Mouse (Mus musculus) CH12.LX (cell line): ENCODE data around the gene Madd. TPM values are rescaled to one million over a fixed set of nuclear protein-coding genes. Genes with fewer than 3 reads are reported as not detected.

Experiments
- DNase-seq: peaks from one replicate; pipeline ENCODE4 v3.0.0-alpha.2; 2013; ENCODE audit errors: extremely low read depth
- H3K27ac ChIP-seq: 2 replicates; pipeline ENCODE4 v1.5.1; 2012; ENCODE audit warnings: low read depth, mild to moderate bottlenecking, control low read depth, moderate library complexity; ENCODE audit not compliant: insufficient read depth
- H3K27me3 ChIP-seq: replicated peaks from 2 replicates; pipeline ENCODE3; 2012; ENCODE audit warnings: inconsistent platforms
- H3K36me3 ChIP-seq, 2 experiments: replicated peaks in 1 of 2; 2 replicates each; pipeline versions ENCODE3 to v1.6.1; 2012; ENCODE audit warnings: inconsistent platforms in 1 of 2, low read length in 1 of 2, mild to moderate bottlenecking in 1 of 2, mixed read lengths in 1 of 2, moderate library complexity in 1 of 2; ENCODE audit not compliant: control insufficient read depth in 1 of 2, insufficient read depth in 1 of 2
- H3K4me1 ChIP-seq, 2 experiments: 2 replicates each; pipeline ENCODE4 v1.6.1; 2012; ENCODE audit warnings: inconsistent platforms in 1 of 2, moderate library complexity in 1 of 2; ENCODE audit not compliant: insufficient read depth in 2 of 2, control insufficient read depth in 1 of 2
- H3K4me2 ChIP-seq: 2 replicates; pipeline ENCODE4 v1.6.1; 2012; ENCODE audit warnings: low read depth, mild to moderate bottlenecking, control low read depth; ENCODE audit not compliant: poor library complexity, insufficient read depth, severe bottlenecking
- H3K4me3 ChIP-seq, 3 experiments: fragments of 150-350 bp in 1 of 3; sonication (generic) in 1 of 3; replicated peaks in 1 of 3; 2 replicates each; pipeline versions ENCODE3 to v1.5.1; 2011 to 2012; ENCODE audit warnings: low read depth in 2 of 3, low read length in 2 of 3, mild to moderate bottlenecking in 2 of 3, moderate library complexity in 2 of 3, control low read depth in 1 of 3, improper control_type of control experiment in 1 of 3, inconsistent platforms in 1 of 3, mixed read lengths in 1 of 3; ENCODE audit not compliant: poor library complexity in 1 of 3
- H3K79me2 ChIP-seq: replicated peaks from 2 replicates; pipeline ENCODE4 v1.6.1; 2012; ENCODE audit warnings: mild to moderate bottlenecking, moderate library complexity; ENCODE audit not compliant: control insufficient read depth, poor library complexity, insufficient read depth, severe bottlenecking; ENCODE audit errors: extremely low read depth
- H3K9ac ChIP-seq: 2 replicates; pipeline ENCODE4 v1.6.1; 2012; ENCODE audit warnings: low read depth, mild to moderate bottlenecking, control low read depth, moderate library complexity; ENCODE audit not compliant: insufficient read depth
- H3K9me3 ChIP-seq: replicated peaks from 2 replicates; pipeline ENCODE3; 2012; ENCODE audit warnings: low read length, inconsistent platforms, mixed read lengths
- BHLHE40 ChIP-seq: IDR thresholded peaks from 2 replicates; pipeline ENCODE4 v1.6.1; 2011; ENCODE audit warnings: mild to moderate bottlenecking, low read depth, low read length, improper control_type of control experiment
- CTCF ChIP-seq, 2 experiments: IDR thresholded peaks in 1 of 2; conservative IDR thresholded peaks in 1 of 2; 2 replicates each; pipeline ENCODE4 v1.5.1; 2011 to 2012; ENCODE audit warnings: low read depth in 2 of 2, low read length in 2 of 2, improper control_type of control experiment in 1 of 2, inconsistent platforms in 1 of 2, mild to moderate bottlenecking in 1 of 2, moderate library complexity in 1 of 2
- E2F4 ChIP-seq: IDR thresholded peaks from 2 replicates; pipeline ENCODE4 v1.6.1; 2011; ENCODE audit warnings: low read depth, low read length, improper control_type of control experiment; ENCODE audit not compliant: insufficient replicate concordance
- EP300 ChIP-seq: IDR thresholded peaks from 2 replicates; pipeline ENCODE4 v1.6.1; 2011; ENCODE audit warnings: low read length, improper control_type of control experiment
- ETS1 ChIP-seq: conservative IDR thresholded peaks from 2 replicates; pipeline ENCODE4 v1.6.1; 2012; ENCODE audit warnings: low read depth, mild to moderate bottlenecking, inconsistent platforms, low read length, improper control_type of control experiment, moderate library complexity
- HCFC1 ChIP-seq: IDR thresholded peaks from 2 replicates; pipeline ENCODE4 v1.6.1; 2012; ENCODE audit warnings: low read depth, mild to moderate bottlenecking, inconsistent platforms, low read length, improper control_type of control experiment
- IRF4 ChIP-seq: IDR thresholded peaks from 2 replicates; pipeline ENCODE4 v1.6.1; 2014; ENCODE audit warnings: low read depth, mild to moderate bottlenecking, inconsistent platforms, low read length, improper control_type of control experiment
- JUN ChIP-seq: IDR thresholded peaks from 2 replicates; pipeline ENCODE4 v1.6.1; 2011; ENCODE audit warnings: low read depth, mild to moderate bottlenecking, low read length, improper control_type of control experiment, moderate library complexity; ENCODE audit not compliant: insufficient read depth
- JUND ChIP-seq: conservative IDR thresholded peaks from 2 replicates; pipeline ENCODE4 v1.6.1; 2011; ENCODE audit warnings: low read depth, low read length, improper control_type of control experiment
- MAX ChIP-seq: IDR thresholded peaks from 2 replicates; pipeline ENCODE4 v1.6.1; 2011; ENCODE audit warnings: low read length, improper control_type of control experiment
- MXI1 ChIP-seq: IDR thresholded peaks from 2 replicates; pipeline ENCODE4 v1.6.1; 2011; ENCODE audit warnings: mild to moderate bottlenecking, low read depth, low read length, improper control_type of control experiment
- NELFE ChIP-seq: IDR thresholded peaks from 2 replicates; pipeline ENCODE4 v1.6.1; 2011; ENCODE audit warnings: low read depth, low read length, improper control_type of control experiment
- PAX5 ChIP-seq: IDR thresholded peaks from 2 replicates; pipeline ENCODE4 v1.6.1; 2012; ENCODE audit warnings: low read length, inconsistent platforms, mixed read lengths
- POLR2A ChIP-seq: IDR thresholded peaks from 2 replicates; pipeline ENCODE4 v1.6.1; 2011; ENCODE audit warnings: low read depth, mild to moderate bottlenecking, improper control_type of control experiment, low read length
- RAD21 ChIP-seq: IDR thresholded peaks from 2 replicates; pipeline ENCODE4 v1.6.1; 2011; ENCODE audit warnings: low read depth, mild to moderate bottlenecking, low read length, improper control_type of control experiment, moderate library complexity
- SIN3A ChIP-seq: IDR thresholded peaks from 2 replicates; pipeline ENCODE4 v1.6.1; 2012; ENCODE audit warnings: low read length, improper control_type of control experiment, inconsistent platforms
- SMC3 ChIP-seq: IDR thresholded peaks from 2 replicates; pipeline ENCODE4 v1.6.1; 2011; ENCODE audit warnings: low read depth, low read length, improper control_type of control experiment
- TCF12 ChIP-seq: IDR thresholded peaks from 2 replicates; pipeline ENCODE4 v1.6.1; 2014; ENCODE audit warnings: low read depth, mild to moderate bottlenecking, inconsistent platforms, low read length, improper control_type of control experiment
- USF1 ChIP-seq: IDR thresholded peaks from 2 replicates; pipeline ENCODE4 v1.6.1; 2014; ENCODE audit warnings: low read depth, mild to moderate bottlenecking, inconsistent platforms, low read length, improper control_type of control experiment
- ZMIZ1 ChIP-seq: IDR thresholded peaks from 2 replicates; pipeline ENCODE4 v1.6.1; 2012; ENCODE audit warnings: low read depth, mild to moderate bottlenecking, inconsistent platforms, low read length, improper control_type of control experiment
- ZNF384 ChIP-seq: IDR thresholded peaks from 2 replicates; pipeline ENCODE4 v1.6.1; 2012; ENCODE audit warnings: low read depth, low read length, improper control_type of control experiment, inconsistent platforms
- dilution Hi-C: fragments of 300-500 bp; cut with MboI; formaldehyde crosslinking; loops from 2 replicates; pipeline ENCODE4 v1.14.3; 2020; ENCODE audit warnings: low sequenced_read_pairs; ENCODE audit not compliant: extremely low pct_unique_long_range_greater_than_20kb, extremely low pct_ligation_motif_present
- in situ Hi-C: fragments of 300-500 bp; cut with MboI; formaldehyde crosslinking; loops from 3 replicates; pipeline ENCODE4 v1.14.3; 2019; ENCODE audit warnings: low sequenced_read_pairs, low pct_ligation_motif_present, low pct_unique_long_range_greater_than_20kb, mixed read lengths
- polyA plus RNA-seq: library from polyadenylated mRNA; unstranded; fragments of >175 nt; gene quantifications from 2 replicates; pipeline ENCODE4 v1.2.1, GENCODE M21; 2012; ENCODE audit warnings: low read depth; ENCODE audit not compliant: insufficient read length
- total RNA-seq, 2 experiments: library from RNA; depleted of rRNA; stranded (reverse); fragments of 300-350 nt in 1 of 2; fragments of >200 nt in 1 of 2; gene quantifications; 2 replicates each; pipeline ENCODE4 v1.2.3; 2012 to 2014

Madd gene
- total and polyA plus RNA-seq, 3 experiments: 4.8 to 15.6 (median 14.6) TPM

DNA sequence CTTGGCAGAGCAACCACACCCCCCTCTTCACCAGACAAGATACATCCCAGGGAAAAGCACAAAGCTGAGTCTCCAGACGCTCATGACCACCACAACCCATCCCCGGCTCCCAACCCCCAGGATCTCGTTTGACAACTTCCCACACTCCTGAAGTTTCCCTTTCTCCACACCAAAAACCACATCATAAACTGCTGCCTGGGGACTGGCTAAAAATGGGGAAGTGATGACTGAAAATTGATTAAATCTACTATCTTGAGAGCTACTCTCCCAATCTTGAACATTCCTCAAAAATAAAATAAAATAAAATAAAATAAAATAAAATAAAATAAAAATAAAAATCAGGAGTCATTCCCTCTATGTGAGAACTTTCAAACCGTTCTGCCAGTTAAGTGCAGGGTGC is 20.7 kb downstream of the Madd start:
- H3K36me3 ChIP-seq: peaks cover 71 to 94% of the 10 kb centered on the region in 2 experiments

DNA sequence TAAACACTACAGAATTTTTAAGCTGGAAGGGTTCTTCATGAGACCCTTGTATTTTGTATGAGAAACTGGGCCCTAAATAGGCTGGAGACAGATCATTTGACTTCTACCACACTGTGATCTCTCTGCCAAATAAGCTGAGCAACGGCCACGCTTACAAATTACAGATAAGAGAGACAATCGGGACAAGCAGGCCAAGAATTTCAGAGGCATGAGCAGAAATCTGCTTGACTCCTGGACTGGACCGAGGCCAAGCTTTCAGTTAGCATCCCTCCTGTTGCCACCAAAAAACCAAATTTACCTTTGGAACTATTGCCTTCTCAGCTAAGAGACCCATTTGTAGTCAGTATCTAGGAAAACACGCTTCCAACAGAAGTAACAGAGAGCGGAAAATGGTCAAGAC is 23.0 kb downstream of the Madd start:
- TF ChIP-seq EP300: no peak
- TF ChIP-seq RAD21: no peak
- dilution Hi-C loops (no loop called here), in situ Hi-C loops (no loop called here)
- no peak overlapping the region for H3K4me3 ChIP-seq
- no peaks in the 10 kb centered on the region for H3K27me3 ChIP-seq
- no peak overlapping the region for H3K9ac ChIP-seq
- H3K36me3 ChIP-seq: peaks cover 70 to 94% of the 10 kb centered on the region in 2 experiments
- H3K4me2 ChIP-seq: no peak overlapping the region
- no peaks in the 10 kb centered on the region for H3K4me1 ChIP-seq
- no peak for DNase-seq
- H3K27ac ChIP-seq: no peak overlapping the region
- no peaks in the 10 kb centered on the region for H3K9me3 ChIP-seq
- H3K79me2 ChIP-seq: no peaks in the 10 kb centered on the region

More for the DNA sequence above, 20.7 kb downstream of the Madd start:
- H3K4me3 ChIP-seq: no peak overlapping the region
- no peak overlapping the region for H3K4me2 ChIP-seq
- no peaks in the 10 kb centered on the region for H3K9me3 ChIP-seq
- dilution Hi-C loops: no loop called here
- no peaks in the 10 kb centered on the region for H3K79me2 ChIP-seq
- H3K4me1 ChIP-seq: no peaks in the 10 kb centered on the region
- TF ChIP-seq MXI1: no peak
- no peak for TF ChIP-seq POLR2A
- TF ChIP-seq JUN: no peak
- TF ChIP-seq ZMIZ1: no peak
- no peak for TF ChIP-seq NELFE
- TF ChIP-seq USF1: no peak
- TF ChIP-seq BHLHE40: no peak
- TF ChIP-seq MAX: no peak
- no peak for TF ChIP-seq IRF4
- TF ChIP-seq E2F4: no peak
- H3K27me3 ChIP-seq: no peaks in the 10 kb centered on the region
- no peak overlapping the region for H3K27ac ChIP-seq
- in situ Hi-C loops: no loop called here
- DNase-seq: no peak
- no peak overlapping the region for H3K9ac ChIP-seq

DNA sequence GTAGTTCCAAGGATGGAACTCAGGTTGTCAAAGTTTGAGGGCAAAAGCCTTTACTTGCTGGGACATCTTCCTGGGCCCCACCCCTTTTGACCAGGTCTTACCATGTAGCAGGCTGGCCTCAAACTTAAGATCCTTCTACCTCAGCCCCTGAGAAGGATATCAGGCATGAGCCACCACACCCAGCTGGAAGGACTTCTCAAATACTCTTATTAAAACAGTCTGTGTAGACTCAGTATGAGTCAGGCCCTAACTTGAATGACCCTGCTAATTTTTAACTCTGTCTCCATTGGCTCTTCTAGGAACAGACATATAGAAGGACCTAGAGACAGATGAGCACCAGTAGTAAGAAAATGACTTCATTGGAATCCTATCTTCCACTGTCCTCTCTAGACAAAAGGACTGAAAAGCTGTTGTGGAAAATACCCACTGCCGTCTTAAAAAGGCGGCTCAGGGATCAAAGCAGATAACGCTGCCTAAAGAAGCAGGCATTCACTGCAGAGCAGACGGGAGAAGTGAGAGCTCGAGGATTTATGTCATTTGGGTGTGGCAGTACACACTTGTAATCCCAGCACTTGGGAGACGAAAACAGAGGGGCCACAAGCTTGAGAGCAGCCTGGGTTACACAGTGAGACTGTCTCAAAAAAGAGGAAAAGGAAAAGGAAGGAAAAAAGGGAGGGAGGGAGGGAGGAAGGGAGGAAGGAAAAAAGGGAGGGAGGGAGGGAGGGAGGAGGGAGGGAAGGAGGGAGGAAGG is 26.5 kb downstream of the Madd start:
- H3K36me3 ChIP-seq: peaks cover 66 to 92% of the 10 kb centered on the region in 2 experiments
- in situ Hi-C loops: no loop called here
- H3K9me3 ChIP-seq: no peaks in the 10 kb centered on the region

More for the DNA sequence above, 26.5 kb downstream of the Madd start:
- Histone ChIP-seq H3K4me1 (peaks cover 0 to 10% of the 10 kb centered on the region in 2 experiments; a peak in 2 of 4 replicates), H3K4me2 (no peak overlapping the region), H3K27me3 (no peaks in the 10 kb centered on the region), H3K9ac (no peak overlapping the region), H3K79me2 (no peaks in the 10 kb centered on the region), H3K4me3 (no peak overlapping the region), H3K27ac (no peak overlapping the region)
- dilution Hi-C loops: no loop called here
- DNase-seq: no peak
- TF ChIP-seq CTCF (conservative IDR thresholded peaks at IDR 0.05 in 1 of 2, IDR thresholded peaks at IDR 0.05 in 1 of 2; ENCODE audit: low read depth in 2 of 2, low read length in 2 of 2) (no peak), IRF4 (no peak), SMC3 (no peak), TCF12 (no peak), SIN3A (no peak), ZNF384 (no peak), ETS1 (no peak), EP300 (no peak), JUND (no peak), PAX5 (no peak), HCFC1 (no peak)
